Mouse (Mus musculus): ENCODE measurements at regions not wholly inside any gene's neighbourhood (a gene's known extent, or its start where the extent isn't known, plus 50 kb on each side); places are given as distances from the start of the nearest gene placed in this dataset.

- DNase-seq, result no peak
Measured at GRCm38 (mm10) chr5:111835737-111836667, 102.3 kb downstream of the Gm26897 start.

GRCm38 (mm10) chr5:111836668-111837234, 103.0 kb downstream of the Gm26897 start:
- DNase-seq, result no peak

- no peak for DNase-seq
Measured at GRCm38 (mm10) chr5:111842461-111842860, 108.7 kb downstream of the Gm26897 start.

- no peak for DNase-seq
Measured at GRCm38 (mm10) chr5:111843622-111844239, 110.0 kb downstream of the Gm26897 start.

GRCm38 (mm10) chr5:111844528-111844927, 110.8 kb downstream of the Gm26897 start:
- no peak for DNase-seq

GRCm38 (mm10) chr5:111848917-111849316, 115.2 kb downstream of the Gm26897 start:
- peak; percentile 4 for DNase-seq

- DNase-seq, result no peak
Measured at GRCm38 (mm10) chr5:111852682-111853081, 119.0 kb downstream of the Gm26897 start.

GRCm38 (mm10) chr5:111855366-111855765, 121.6 kb downstream of the Gm26897 start:
- DNase-seq, result no peak

- DNase-seq, result no peak
Measured at GRCm38 (mm10) chr5:111857200-111857599, 123.5 kb downstream of the Gm26897 start.

- DNase-seq, result no peak
Measured at GRCm38 (mm10) chr5:111860436-111860835, 126.7 kb downstream of the Gm26897 start.

- DNase-seq, result no peak
Measured at GRCm38 (mm10) chr5:111862331-111862730, 128.6 kb downstream of the Gm26897 start.

GRCm38 (mm10) chr5:111863922-111864321, 130.2 kb downstream of the Gm26897 start:
- DNase-seq, result no peak

GRCm38 (mm10) chr5:111864606-111865005, 130.9 kb downstream of the Gm26897 start:
- no peak for DNase-seq

GRCm38 (mm10) chr5:111869011-111869410, 135.3 kb downstream of the Gm26897 start:
- no peak for DNase-seq

GRCm38 (mm10) chr5:111877165-111877793, 143.6 kb downstream of the Gm26897 start:
- no peak for DNase-seq

GRCm38 (mm10) chr5:111879044-111879443, 145.3 kb downstream of the Gm26897 start:
- no peak for DNase-seq

GRCm38 (mm10) chr5:111880268-111880667, 146.5 kb downstream of the Gm26897 start:
- no peak for DNase-seq

- no peak for DNase-seq
Measured at GRCm38 (mm10) chr5:111881517-111881916, 147.8 kb downstream of the Gm26897 start.

- DNase-seq, result no peak
Measured at GRCm38 (mm10) chr5:111887281-111887680, 153.6 kb downstream of the Gm26897 start.

- no peak for DNase-seq
Measured at GRCm38 (mm10) chr5:111890800-111891199, 157.1 kb downstream of the Gm26897 start.

- no peak for DNase-seq
Measured at GRCm38 (mm10) chr5:111891261-111891693, 157.6 kb downstream of the Gm26897 start.

GRCm38 (mm10) chr5:111892956-111893355, 159.2 kb downstream of the Gm26897 start:
- DNase-seq, result no peak

- peak; percentile 16 for DNase-seq
Measured at GRCm38 (mm10) chr5:111893905-111894311, 160.2 kb downstream of the Gm26897 start.

Data from adrenal gland, postnatal 25 days (tissue).